Mouse (Mus musculus) lung, adult 2 months (tissue): ENCODE results near the gene Rab3gap1.

Source experiments
- CTCF ChIP-seq: fragments of 200-500 bp; IDR thresholded peaks from 2 replicates; pipeline ENCODE4 v1.5.1; 2011; ENCODE audit warnings: mild to moderate bottlenecking, low read length, control low read depth; ENCODE audit not compliant: insufficient read depth
- POLR2A ChIP-seq: fragments of 200-500 bp; IDR thresholded peaks from 2 replicates; pipeline ENCODE4 v1.6.1; 2011; ENCODE audit warnings: low read depth, mild to moderate bottlenecking, control low read depth, low read length, borderline replicate concordance; ENCODE audit errors: extremely low read depth

DNA sequence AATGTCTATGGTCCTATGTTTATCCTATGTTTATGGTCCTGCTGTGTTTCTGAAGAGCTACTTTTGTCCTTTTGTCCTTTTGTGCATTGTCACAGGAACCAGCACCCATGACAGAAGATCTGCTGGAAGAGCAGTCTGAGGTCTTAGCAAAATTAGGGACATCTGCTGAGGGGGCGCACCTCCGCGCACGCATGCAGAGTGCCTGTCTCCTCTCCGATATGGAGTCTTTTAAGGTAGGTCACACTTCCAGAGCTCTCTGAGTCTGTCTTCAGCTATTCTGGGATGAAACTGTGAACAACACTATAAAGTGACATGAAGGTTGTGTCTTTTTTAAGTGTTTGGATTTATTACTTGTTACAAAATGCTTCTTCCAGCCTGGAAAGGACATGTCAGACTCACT is 65.7 kb downstream of the Rab3gap1 start:
- TF ChIP-seq CTCF (no peak), POLR2A (no peak)
